Mouse (Mus musculus) kidney, postnatal 14 days (tissue): ENCODE results near the gene Adgrd1.

ENCODE experiments used
- DNase-seq: peaks from one replicate; pipeline ENCODE4 v3.0.0; 2022; ENCODE audit warnings: mixed read lengths

Gene Adgrd1

DNA sequence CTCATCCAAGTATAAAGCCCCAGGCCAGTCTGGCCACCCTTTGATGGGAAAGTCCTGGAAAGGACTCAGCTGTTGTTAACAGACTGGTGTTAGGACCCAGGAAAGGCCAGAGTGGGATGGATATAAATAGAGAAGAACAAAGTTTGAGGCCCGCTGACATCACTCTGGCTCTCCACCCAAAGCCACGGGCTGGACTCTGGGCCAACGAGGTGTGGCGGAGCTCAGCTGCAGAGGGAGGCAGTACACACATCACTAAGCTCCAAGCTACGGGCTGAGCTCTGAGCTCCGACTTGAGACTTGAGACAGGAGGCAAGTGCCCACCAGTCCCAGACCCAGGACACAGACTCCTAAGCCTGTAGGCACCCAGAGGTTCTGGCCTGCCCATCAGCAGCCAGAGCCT is at the start of gene Adgrd1:
TSS of gene Adgrd1 (plus strand) at position 240 of the 400 bp plus-strand sequence.
- no peak for DNase-seq

DNA sequence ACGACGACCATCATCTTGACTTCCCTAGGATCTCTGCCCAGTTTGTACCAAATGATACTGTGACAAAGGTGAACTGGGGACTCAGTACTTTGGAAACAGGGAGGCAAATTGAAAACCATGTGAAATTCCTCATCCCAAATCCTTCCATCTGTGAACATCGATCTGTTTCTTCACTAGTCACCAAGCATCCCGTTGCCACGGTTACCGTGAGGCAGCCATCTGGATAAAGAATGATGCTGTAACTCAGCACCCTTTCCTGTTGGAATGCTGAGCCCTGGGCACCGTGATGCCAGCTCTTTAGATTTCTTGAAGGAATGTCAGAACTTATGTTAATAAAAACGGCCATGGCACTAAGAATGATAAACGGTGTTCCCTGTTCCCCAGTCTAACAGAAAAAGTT is 47.2 kb upstream of the Adgrd1 start:
- no peak for DNase-seq

DNA sequence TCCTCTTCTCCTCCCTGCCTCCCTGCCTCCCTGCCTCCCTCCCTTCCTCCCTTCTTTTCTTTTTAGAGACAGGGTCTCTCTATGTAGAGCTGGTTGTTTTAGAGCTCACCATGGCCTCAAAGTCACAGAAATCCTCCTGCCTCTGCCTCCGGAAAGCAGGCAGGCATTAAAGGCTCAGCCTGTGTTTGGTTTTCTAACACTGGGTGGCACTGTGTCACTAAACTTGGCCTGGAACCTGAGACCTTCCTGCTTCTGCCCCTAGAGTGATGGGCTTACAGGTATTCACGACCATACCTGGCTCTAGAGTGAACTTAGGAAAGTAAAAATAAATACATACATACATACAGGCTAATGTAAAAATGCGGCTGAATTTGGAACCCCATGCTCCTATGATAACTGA is 44.6 kb upstream of the Adgrd1 start:
- DNase-seq = no peak

DNA sequence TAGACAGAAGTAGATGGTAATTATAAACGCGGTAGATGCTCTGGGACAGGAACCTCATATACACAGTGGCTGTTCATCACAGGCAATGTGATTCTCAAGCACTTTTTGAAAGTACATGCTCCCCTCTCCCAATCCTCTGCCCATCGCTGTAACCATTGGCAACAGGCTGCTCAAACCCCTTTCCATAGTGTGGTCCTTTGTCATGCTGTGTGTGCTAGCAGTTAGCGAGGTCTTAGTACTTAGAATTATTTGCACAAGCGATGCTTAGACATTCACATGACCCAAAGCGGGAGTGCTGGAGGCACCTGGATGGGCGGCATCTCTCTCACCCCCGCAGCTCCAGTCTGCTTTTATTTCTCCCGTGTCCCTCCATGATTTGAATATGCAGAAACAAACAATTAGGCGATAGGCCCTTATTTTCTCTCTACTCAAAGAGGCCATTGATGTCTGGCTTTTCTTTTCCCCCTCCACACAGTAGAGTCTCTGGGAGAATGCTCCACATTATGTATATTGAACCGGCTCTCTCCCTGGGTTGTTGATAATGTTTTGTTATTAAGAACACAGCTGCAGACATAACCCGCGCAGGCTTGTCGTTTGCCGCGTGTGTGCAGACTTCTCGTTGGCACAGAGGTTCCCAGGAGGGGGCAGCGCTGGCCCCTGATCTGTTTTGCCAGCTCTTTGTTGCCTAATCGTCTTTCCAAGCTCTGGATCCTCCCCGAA is 43.8 kb upstream of the Adgrd1 start:
- DNase-seq = no peak

DNA sequence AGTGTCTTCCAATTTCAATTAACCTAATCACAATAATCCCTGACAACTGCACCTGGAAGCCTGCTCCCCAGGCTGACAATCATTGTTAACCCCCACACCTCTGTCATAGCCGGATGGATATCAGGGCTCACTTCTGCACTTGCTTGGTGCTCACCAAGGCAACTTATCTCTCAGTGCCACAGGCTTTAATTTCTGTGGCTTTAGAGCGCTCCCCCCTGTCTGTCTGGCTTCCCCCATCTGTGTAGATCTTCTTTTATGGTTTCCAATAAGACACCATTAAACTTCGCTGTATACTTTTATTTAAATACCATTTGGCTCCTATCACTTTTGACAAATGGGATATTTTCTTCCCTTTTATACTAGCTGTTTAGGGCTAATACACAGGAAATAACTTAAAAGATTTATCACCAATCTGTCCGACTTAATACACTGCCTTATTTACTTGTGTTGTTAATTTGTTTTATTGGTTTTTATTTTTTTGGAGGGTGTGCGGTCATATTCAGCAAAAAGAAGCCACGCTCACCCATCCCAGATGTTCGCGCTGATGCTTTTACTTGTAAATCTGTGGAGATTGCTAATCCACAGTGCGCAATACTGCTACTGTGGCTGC is 41.8 kb upstream of the Adgrd1 start:
- DNase-seq = peak; percentile 11

DNA sequence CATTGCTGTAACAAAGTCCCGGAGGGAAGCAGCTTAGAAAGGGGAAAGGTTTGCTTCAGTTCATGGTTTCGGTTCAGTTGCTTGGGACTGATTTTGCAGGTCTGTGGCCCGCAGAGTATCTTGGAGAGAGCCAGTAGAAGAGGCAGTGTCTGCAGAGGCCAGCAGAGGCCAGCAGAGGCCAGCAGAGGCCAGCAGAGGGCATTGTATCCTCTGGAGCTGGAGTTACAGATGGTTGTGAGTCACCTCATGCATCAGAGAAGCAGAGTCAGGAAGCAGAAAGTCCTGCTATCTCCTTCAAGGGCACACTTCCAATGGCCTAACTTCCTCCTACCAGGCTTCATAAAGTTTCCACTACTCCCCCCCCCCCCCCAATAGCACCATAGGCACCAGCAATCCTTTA is 37.4 kb upstream of the Adgrd1 start:
- no peak for DNase-seq

- peak; percentile 71 for DNase-seq
Observed at GRCm38 (mm10) chr5:129061579-129061978, 35.0 kb upstream of the Adgrd1 start.

DNA sequence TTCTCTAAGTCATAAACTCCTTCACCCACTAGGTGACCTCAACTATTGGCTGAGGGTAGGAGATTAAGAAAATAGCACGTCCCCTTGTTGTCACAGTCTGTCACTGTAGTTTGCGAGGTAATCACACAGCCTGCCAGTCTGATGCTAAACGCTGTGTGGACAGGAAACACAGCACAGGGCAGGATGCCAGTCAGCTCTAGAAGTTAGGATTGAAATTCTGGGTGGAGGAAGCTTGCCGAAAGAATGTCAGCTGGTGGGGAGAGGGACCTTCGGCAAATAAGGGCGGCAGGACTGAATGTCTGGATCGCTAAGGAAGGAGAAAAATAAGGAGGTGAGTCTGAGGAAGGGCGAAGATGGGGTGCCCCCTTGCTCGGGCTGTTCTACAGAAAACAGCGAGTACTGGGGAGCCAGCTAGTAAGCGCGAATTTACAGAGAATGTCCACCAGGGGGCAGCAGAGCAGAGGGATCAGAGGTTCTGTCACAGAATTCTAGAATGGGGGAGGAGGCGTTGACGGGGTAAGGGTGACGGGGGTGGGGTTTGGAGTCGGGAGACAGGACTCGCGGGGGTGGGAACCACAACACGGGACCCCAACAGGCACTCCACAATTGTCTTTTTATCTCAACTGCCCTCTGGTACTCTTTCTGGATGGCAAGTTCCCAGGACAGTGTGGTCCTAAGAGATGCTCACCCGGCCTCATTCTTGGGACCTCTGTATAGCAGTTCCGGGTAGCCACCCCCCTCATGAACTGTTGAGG is 33.3 kb upstream of the Adgrd1 start:
- peak; percentile 75 for DNase-seq

GRCm38 (mm10) chr5:129063792-129064087 is 32.8 kb upstream of the Adgrd1 start:
- no peak for DNase-seq

DNA sequence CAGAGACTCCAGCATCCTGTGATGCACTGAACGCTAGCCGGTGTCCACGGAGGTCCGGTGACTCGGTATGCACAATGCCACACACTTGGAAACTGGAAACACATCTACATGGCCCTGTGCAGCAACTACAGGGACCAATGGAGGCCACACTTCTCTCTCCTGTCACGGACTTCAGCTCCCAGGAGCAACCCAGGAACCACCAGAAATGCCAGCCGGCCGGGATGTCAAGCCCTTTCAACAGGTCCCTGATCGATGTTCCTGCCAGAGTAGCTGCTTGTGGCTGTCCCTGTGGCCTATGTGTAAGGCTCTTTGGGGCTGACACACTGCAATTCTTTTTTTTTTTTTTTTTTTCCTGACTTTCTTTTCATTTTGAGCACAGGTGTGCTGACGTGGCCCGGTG is 32.4 kb upstream of the Adgrd1 start:
- DNase-seq = no peak

DNA sequence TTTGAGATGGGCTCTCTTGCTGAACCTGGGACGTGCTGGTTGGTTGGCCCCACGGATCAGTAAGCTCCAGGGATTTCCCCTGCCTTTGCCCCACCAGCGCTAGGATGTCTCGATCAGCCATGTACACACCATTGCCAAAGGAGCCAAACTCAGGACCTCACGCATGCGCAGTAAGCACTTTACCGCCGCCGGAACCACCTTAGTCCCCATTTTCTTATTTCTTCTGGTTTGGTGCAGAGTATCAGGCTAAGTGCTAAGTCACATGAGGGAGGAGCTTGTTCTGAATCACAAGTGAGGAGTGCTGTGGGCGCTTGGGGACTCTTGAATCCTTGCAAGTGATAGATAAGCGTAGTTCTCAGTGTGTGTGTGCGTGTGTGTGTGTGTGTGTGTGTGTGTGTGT is 31.2 kb upstream of the Adgrd1 start:
- no peak for DNase-seq

GRCm38 (mm10) chr5:129065946-129066345 is 30.6 kb upstream of the Adgrd1 start:
- DNase-seq = no peak

GRCm38 (mm10) chr5:129066541-129067230 is 29.9 kb upstream of the Adgrd1 start:
- no peak for DNase-seq

DNA sequence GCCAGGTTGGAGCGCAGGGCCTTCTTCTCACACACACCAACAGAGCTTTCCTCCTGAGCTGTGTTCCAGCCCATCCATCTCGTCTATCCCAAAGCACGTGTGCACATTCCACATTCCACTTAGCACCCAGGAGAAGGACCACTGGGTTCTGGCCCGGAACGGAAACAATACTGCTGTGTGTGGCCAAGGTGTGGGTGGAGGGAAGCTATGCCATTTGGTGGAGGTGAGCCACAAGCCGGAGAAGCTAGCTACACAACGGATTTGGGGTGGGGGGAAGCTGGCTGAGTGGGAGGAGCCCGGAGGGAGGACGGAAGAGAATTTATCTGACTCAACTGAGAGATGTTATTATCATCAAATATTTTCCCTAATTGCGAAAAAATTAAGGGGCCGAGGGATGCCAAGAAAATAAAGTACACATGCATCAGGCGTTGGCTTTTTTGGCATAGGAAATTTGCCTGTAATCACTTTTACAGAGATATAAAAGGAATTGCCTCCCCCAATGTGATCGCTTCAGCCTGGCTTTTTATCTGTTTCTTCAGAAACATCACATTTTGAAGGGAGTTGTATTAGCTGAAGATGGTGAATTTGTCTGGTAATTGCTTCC is 29.2 kb upstream of the Adgrd1 start:
- DNase-seq = peak; percentile 12

DNA sequence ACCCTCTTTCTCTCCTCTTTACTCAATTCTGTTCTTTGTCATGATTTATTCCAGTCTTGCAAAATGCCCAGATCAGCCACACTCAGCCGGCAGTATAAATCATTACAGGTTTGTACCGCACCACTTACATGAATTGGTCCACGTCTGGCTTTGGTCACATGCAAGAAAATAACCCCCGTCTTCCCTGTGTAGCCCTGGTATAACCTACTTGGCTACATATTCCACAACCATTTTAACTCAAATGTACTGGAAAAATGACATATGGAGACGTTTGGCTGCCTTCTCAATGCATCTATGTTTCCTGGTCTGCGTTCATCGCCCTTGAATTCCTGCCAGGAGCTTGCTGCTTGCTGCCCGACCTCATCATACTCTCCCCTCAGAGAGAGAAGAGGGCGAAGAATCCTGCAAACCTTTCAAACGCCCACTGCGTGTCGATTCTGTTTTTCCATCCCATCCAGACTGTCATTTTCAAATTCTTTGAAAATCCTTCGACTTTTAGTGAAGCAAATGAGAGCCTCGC is 24.7 kb upstream of the Adgrd1 start:
- no peak for DNase-seq

GRCm38 (mm10) chr5:129073404-129073803 is 23.1 kb upstream of the Adgrd1 start:
- no peak for DNase-seq

- DNase-seq = no peak
Observed at GRCm38 (mm10) chr5:129076098-129076497, 20.5 kb upstream of the Adgrd1 start.

GRCm38 (mm10) chr5:129077240-129077639 is 19.3 kb upstream of the Adgrd1 start:
- no peak for DNase-seq

GRCm38 (mm10) chr5:129081521-129081920 is 15.0 kb upstream of the Adgrd1 start:
- no peak for DNase-seq

DNA sequence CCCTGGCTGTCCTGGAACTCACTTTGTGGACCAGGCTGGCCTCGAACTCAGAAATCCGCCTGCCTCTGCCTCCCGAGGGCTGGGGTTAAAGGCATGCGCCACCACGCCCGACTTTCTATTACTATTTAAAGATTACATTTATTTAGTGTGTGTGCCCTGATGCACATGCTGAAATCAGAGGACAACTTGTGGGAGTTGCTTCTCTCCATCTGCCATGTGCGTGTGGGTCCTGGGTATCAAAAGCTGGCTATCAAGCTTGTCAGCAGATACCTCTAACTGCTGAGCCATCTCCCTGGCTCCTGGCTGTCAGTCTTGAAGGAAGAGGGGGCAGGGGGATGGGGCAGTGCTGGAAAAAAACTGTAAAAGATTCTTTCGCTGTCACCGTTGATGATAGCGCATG is 11.4 kb upstream of the Adgrd1 start:
- DNase-seq = no peak

GRCm38 (mm10) chr5:129092345-129093065 is 4.0 kb upstream of the Adgrd1 start:
- DNase-seq = no peak

DNA sequence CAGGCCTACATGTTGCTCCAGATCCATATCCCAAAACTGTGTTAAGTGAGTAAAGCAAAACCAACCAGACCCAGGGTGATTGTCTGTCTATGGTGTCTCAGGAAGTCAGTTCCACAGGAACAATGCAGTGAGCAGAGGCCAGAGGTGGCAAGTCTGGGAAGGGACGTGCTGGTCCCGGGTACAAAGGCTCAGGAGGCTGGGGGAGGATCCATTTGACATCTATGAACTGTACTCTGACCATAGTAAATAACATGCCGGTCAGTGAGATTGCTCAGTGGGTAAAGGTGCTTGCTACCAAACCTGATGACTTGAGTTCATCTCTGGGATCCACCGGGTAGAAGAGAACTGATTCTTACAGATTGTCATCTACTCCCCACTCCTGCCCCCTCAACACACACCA is 3.4 kb upstream of the Adgrd1 start:
- DNase-seq = no peak
